Mouse (Mus musculus): ENCODE measurements at regions not wholly inside any gene's neighbourhood (a gene's known extent, or its start where the extent isn't known, plus 50 kb on each side); places are given as distances from the start of the nearest gene placed in this dataset.

- no peaks in the 10 kb centered on the region for H3K27me3 ChIP-seq
- no peak overlapping the region for H3K27ac ChIP-seq
- no peaks in the 10 kb centered on the region for H3K9me3 ChIP-seq (replicated peaks)
- no peak for ATAC-seq (replicated peaks; ENCODE audit: insufficient number of reproducible peaks, insufficient read depth, low FRiP score, low read depth)
- no peak overlapping the region for H3K4me3 ChIP-seq
- WGBS = 79% methylated on average over 7 of the region's 7 CpGs
- peaks cover 4% of the 10 kb centered on the region for H3K4me1 ChIP-seq (replicated peaks)
- H3K4me2 ChIP-seq = no peak overlapping the region
- H3K36me3 ChIP-seq = no peaks in the 10 kb centered on the region
- H3K9ac ChIP-seq = no peak overlapping the region
Measured at GRCm38 (mm10) chr1:64295051-64295450, 173.0 kb upstream of the Klf7 start.

- H3K4me2 ChIP-seq = peak overlapping the region; percentile 43
- peak overlapping the region; percentile 9; the same call in 1 of the 2 replicates for H3K4me3 ChIP-seq
- no peak overlapping the region for H3K9ac ChIP-seq
- WGBS = 25% methylated on average over 12 of the region's 12 CpGs
- no peaks in the 10 kb centered on the region for H3K9me3 ChIP-seq (replicated peaks)
- peaks cover 5% of the 10 kb centered on the region; the same call in 1 of the 2 replicates for H3K4me1 ChIP-seq (replicated peaks)
- H3K36me3 ChIP-seq = no peaks in the 10 kb centered on the region
- no peaks in the 10 kb centered on the region for H3K27me3 ChIP-seq
- no peak; the same call in 1 of the 2 replicates for ATAC-seq (replicated peaks; ENCODE audit: insufficient number of reproducible peaks, insufficient read depth, low FRiP score, low read depth)
- no peak overlapping the region for H3K27ac ChIP-seq
Measured at GRCm38 (mm10) chr1:64288812-64289447, 166.8 kb upstream of the Klf7 start.

GRCm38 (mm10) chr1:64287068-64287467 is 165.0 kb upstream of the Klf7 start:
- no peak overlapping the region for H3K9ac ChIP-seq
- no peaks in the 10 kb centered on the region for H3K36me3 ChIP-seq
- H3K27ac ChIP-seq = no peak overlapping the region
- H3K9me3 ChIP-seq (replicated peaks) = no peaks in the 10 kb centered on the region
- no peak for ATAC-seq (replicated peaks; ENCODE audit: insufficient number of reproducible peaks, insufficient read depth, low FRiP score, low read depth)
- no peaks in the 10 kb centered on the region for H3K27me3 ChIP-seq
- no peak overlapping the region for H3K4me3 ChIP-seq
- no peak overlapping the region for H3K4me2 ChIP-seq
- peaks cover 5% of the 10 kb centered on the region; the same call in 1 of the 2 replicates for H3K4me1 ChIP-seq (replicated peaks)
- 66% methylated on average over 2 of the region's 2 CpGs for WGBS

- Histone ChIP-seq H3K27ac (no peak overlapping the region), H3K36me3 (no peaks in the 10 kb centered on the region), H3K27me3 (no peaks in the 10 kb centered on the region), H3K9me3 (replicated peaks) (no peaks in the 10 kb centered on the region), H3K4me3 (no peak overlapping the region), H3K9ac (no peak overlapping the region), H3K4me1 (replicated peaks) (peaks cover 5% of the 10 kb centered on the region; the same call in 1 of the 2 replicates), H3K4me2 (no peak overlapping the region)
- no peak for ATAC-seq (replicated peaks; ENCODE audit: insufficient number of reproducible peaks, insufficient read depth, low FRiP score, low read depth)
- WGBS = 62% methylated on average over 8 of the region's 8 CpGs
Measured at GRCm38 (mm10) chr1:64284656-64285055, 162.6 kb upstream of the Klf7 start.

GRCm38 (mm10) chr1:64275865-64276264 is 153.8 kb upstream of the Klf7 start:
- no peak overlapping the region for H3K4me3 ChIP-seq
- no peak overlapping the region for H3K27ac ChIP-seq
- no peaks in the 10 kb centered on the region for H3K9me3 ChIP-seq (replicated peaks)
- H3K9ac ChIP-seq = no peak overlapping the region
- no peak for ATAC-seq (replicated peaks; ENCODE audit: insufficient number of reproducible peaks, insufficient read depth, low FRiP score, low read depth)
- no peak overlapping the region for H3K4me2 ChIP-seq
- no peaks in the 10 kb centered on the region for H3K27me3 ChIP-seq
- H3K36me3 ChIP-seq = no peaks in the 10 kb centered on the region
- no peaks in the 10 kb centered on the region for H3K4me1 ChIP-seq (replicated peaks)

- H3K4me1 ChIP-seq (replicated peaks) = no peaks in the 10 kb centered on the region
- WGBS = 61% methylated on average over 3 of the region's 3 CpGs
- no peaks in the 10 kb centered on the region for H3K36me3 ChIP-seq
- no peak overlapping the region for H3K4me3 ChIP-seq
- no peak overlapping the region for H3K9ac ChIP-seq
- ATAC-seq (replicated peaks; ENCODE audit: insufficient number of reproducible peaks, insufficient read depth, low FRiP score, low read depth) = no peak
- no peaks in the 10 kb centered on the region for H3K27me3 ChIP-seq
- no peak overlapping the region for H3K4me2 ChIP-seq
- H3K27ac ChIP-seq = no peak overlapping the region
- no peaks in the 10 kb centered on the region for H3K9me3 ChIP-seq (replicated peaks)
Measured at GRCm38 (mm10) chr1:64275086-64275802, 153.2 kb upstream of the Klf7 start.

- no peaks in the 10 kb centered on the region for H3K9me3 ChIP-seq (replicated peaks)
- no peaks in the 10 kb centered on the region for H3K36me3 ChIP-seq
- H3K9ac ChIP-seq = no peak overlapping the region
- H3K27me3 ChIP-seq = no peaks in the 10 kb centered on the region
- H3K27ac ChIP-seq = no peak overlapping the region
- H3K4me2 ChIP-seq = no peak overlapping the region
- H3K4me3 ChIP-seq = no peak overlapping the region
- ATAC-seq (replicated peaks; ENCODE audit: insufficient number of reproducible peaks, insufficient read depth, low FRiP score, low read depth) = no peak
- H3K4me1 ChIP-seq (replicated peaks) = no peaks in the 10 kb centered on the region
- WGBS = 67% methylated on average over 2 of the region's 2 CpGs
Measured at GRCm38 (mm10) chr1:64257237-64257636, 135.2 kb upstream of the Klf7 start.

GRCm38 (mm10) chr1:64255554-64256295 is 133.6 kb upstream of the Klf7 start:
- ATAC-seq (replicated peaks; ENCODE audit: insufficient number of reproducible peaks, insufficient read depth, low FRiP score, low read depth) = no peak
- Histone ChIP-seq H3K4me1 (replicated peaks) (no peaks in the 10 kb centered on the region), H3K27me3 (no peaks in the 10 kb centered on the region), H3K9ac (no peak overlapping the region), H3K27ac (no peak overlapping the region), H3K4me3 (no peak overlapping the region), H3K9me3 (replicated peaks) (no peaks in the 10 kb centered on the region), H3K4me2 (no peak overlapping the region), H3K36me3 (no peaks in the 10 kb centered on the region)
- 79% methylated on average over 14 of the region's 14 CpGs for WGBS

- Histone ChIP-seq H3K4me2 (no peak overlapping the region), H3K27ac (no peak overlapping the region), H3K9ac (no peak overlapping the region), H3K36me3 (no peaks in the 10 kb centered on the region), H3K27me3 (no peaks in the 10 kb centered on the region), H3K9me3 (replicated peaks) (no peaks in the 10 kb centered on the region), H3K4me3 (no peak overlapping the region), H3K4me1 (replicated peaks) (no peaks in the 10 kb centered on the region)
- WGBS = 81% methylated on average over 8 of the region's 8 CpGs
- no peak for ATAC-seq (replicated peaks; ENCODE audit: insufficient number of reproducible peaks, insufficient read depth, low FRiP score, low read depth)
Measured at GRCm38 (mm10) chr1:64254673-64255072, 132.6 kb upstream of the Klf7 start.

- Histone ChIP-seq H3K4me1 (replicated peaks) (no peaks in the 10 kb centered on the region), H3K27ac (no peak overlapping the region), H3K4me3 (no peak overlapping the region), H3K9ac (no peak overlapping the region), H3K36me3 (no peaks in the 10 kb centered on the region), H3K4me2 (no peak overlapping the region), H3K27me3 (no peaks in the 10 kb centered on the region), H3K9me3 (replicated peaks) (no peaks in the 10 kb centered on the region)
- ATAC-seq (replicated peaks; ENCODE audit: insufficient number of reproducible peaks, insufficient read depth, low FRiP score, low read depth) = no peak
- WGBS = 73% methylated on average over 8 of the region's 8 CpGs
Measured at GRCm38 (mm10) chr1:64253996-64254395, 131.9 kb upstream of the Klf7 start.

- H3K4me3 ChIP-seq = no peak overlapping the region
- H3K27me3 ChIP-seq = no peaks in the 10 kb centered on the region
- H3K9ac ChIP-seq = no peak overlapping the region
- no peak overlapping the region for H3K4me2 ChIP-seq
- no peaks in the 10 kb centered on the region for H3K4me1 ChIP-seq (replicated peaks)
- no peaks in the 10 kb centered on the region for H3K36me3 ChIP-seq
- ATAC-seq (replicated peaks; ENCODE audit: insufficient number of reproducible peaks, insufficient read depth, low FRiP score, low read depth) = no peak
- no peaks in the 10 kb centered on the region for H3K9me3 ChIP-seq (replicated peaks)
- H3K27ac ChIP-seq = no peak overlapping the region
- WGBS = 58% methylated on average over 2 of the region's 2 CpGs
Measured at GRCm38 (mm10) chr1:64242401-64242800, 120.3 kb upstream of the Klf7 start.
